Mouse (Mus musculus): Measurements from ENCODE around the gene Zbtb16. TPM values are rescaled to one million over a fixed set of nuclear protein-coding genes. Genes with fewer than 3 reads are reported as not detected.

Gene Zbtb16
- polyA plus RNA-seq, 1 experiment from 2014 or later = 5.3 TPM

Other genes with a start within 250 kb of the Zbtb16 start
- gene Nnmt, start 231.1 kb downstream of the Zbtb16 start, polyA plus RNA-seq (2014; fragmentation: Nextera tagmentation; extraction: Ambion mirVana) = 0.51 and 0.87 TPM in 2 replicates
- 1.1 and 1.9 TPM in 2 replicates for gene Htr3a, start 74.9 kb upstream of the Zbtb16 start, polyA plus RNA-seq (2014; fragmentation: Nextera tagmentation; extraction: Ambion mirVana)
- 0.13 and 0.14 TPM in 2 replicates for gene Htr3b, start 128.8 kb upstream of the Zbtb16 start, polyA plus RNA-seq (2014; fragmentation: Nextera tagmentation; extraction: Ambion mirVana)
- 31.7 and 36.4 TPM in 2 replicates for gene Usp28, start 149.2 kb upstream of the Zbtb16 start, polyA plus RNA-seq (2014; fragmentation: Nextera tagmentation; extraction: Ambion mirVana)
- 25.1 and 27.8 TPM in 2 replicates for gene Zw10, start 219.4 kb upstream of the Zbtb16 start, polyA plus RNA-seq (2014; fragmentation: Nextera tagmentation; extraction: Ambion mirVana)
- gene Tmprss5, start 245.0 kb upstream of the Zbtb16 start, polyA plus RNA-seq (2014; fragmentation: Nextera tagmentation; extraction: Ambion mirVana) = 0.96 and 2.2 TPM in 2 replicates